Mouse (Mus musculus) adrenal gland, adult 2 months (tissue): Measurements from ENCODE around the gene Zfp423. TPM values are rescaled to one million over a fixed set of nuclear protein-coding genes. Genes with fewer than 3 reads are reported as not detected.

Source experiments
- DNase-seq: peaks from one replicate; pipeline ENCODE4 v3.0.0; 2021
- polyA plus RNA-seq: library from polyadenylated mRNA; depleted of rRNA; stranded (reverse); fragments of >200 nt; gene quantifications from 2 replicates; pipeline ENCODE4 v1.2.3, GENCODE M21; 2012
- total RNA-seq, 2 experiments: library from RNA; stranded (reverse); gene quantifications; 2 replicates each; pipeline ENCODE4 v1.2.3; 2021

The Zfp423 gene
- total and polyA plus RNA-seq, 3 experiments: 17.5 to 28.1 (median 21.4) TPM

- DNase-seq: no peak
Observed at GRCm38 (mm10) chr8:87952298-87952697, 7.1 kb downstream of the Zfp423 start.

- DNase-seq: peak; percentile 22
Observed at GRCm38 (mm10) chr8:87944225-87944934, 15.0 kb downstream of the Zfp423 start.

DNA sequence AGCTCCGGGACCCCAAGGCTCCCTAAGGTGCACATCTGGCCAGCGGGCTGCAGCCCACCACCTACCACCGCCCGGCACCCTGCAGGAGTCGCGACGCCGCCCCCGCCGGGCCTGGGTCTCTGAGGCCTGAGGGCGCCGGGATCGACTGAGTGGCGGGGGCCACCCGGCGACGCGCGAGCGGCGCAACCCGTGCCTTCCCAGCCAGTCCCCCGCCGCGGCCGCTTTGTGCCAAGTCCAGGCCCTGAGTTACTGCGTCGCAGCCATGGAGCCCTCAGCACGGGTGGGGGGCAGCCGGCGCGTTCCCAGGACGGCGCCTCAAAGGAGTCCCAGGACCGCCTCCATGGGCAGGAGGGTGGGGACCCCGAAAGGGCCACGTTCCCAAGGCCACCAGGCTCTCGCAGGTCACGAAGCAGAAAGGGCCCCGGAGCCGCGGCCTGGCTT, 15.7 kb downstream of the Zfp423 start:
- DNase-seq: peak; percentile 62

DNA sequence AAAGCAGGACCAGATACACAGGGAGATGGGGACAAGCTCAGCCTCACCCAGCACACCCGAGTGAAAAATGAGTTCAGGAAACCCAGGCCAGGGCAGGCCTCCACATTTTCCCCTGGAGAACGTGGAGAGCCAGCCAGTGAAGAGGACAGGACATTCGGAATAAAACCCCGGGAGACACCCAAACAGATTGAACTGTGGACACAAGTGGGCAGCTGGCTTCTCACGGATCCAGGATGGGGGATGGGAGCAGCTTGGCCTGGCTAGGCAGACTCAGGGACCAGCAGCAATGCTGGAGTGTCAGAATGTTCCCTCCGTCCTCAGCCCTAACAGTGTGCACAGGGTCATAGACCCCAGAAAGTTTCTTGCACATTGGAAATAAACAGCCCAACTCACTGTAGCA, 18.7 kb downstream of the Zfp423 start:
- DNase-seq: peak; percentile 36

GRCm38 (mm10) chr8:87939308-87939936, 20.0 kb downstream of the Zfp423 start:
- no peak for DNase-seq

- peak; percentile 82 for DNase-seq
Observed at GRCm38 (mm10) chr8:87938351-87939232, 20.8 kb downstream of the Zfp423 start.

- no peak for DNase-seq
Observed at GRCm38 (mm10) chr8:87937211-87937610, 22.2 kb downstream of the Zfp423 start.

DNA sequence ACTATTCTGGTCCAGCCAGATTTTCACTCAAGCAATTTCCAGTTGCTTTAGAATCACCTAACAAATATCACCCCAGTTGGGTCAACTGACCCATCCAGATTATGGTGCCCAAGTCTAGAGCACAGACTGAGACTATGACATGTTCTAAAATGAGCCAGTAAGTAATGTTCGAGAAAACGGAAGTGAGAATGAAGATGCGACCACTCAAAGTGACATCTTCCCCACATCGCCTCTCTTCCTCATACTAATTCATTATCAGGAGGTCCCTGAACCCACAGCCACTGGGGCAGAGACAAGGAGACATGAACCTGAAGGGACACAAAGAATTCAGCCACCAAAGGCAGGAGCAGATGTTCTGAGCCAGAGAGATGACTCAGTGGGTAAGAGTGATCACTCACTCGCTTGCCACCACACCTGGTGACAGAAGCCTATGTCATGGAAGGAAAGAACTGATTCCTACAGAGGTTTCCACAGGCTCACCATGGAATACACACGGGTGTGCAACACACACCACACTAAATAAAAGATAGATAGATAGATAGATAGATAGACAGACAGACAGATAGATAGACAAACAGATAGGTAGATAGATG, 24.2 kb downstream of the Zfp423 start:
- DNase-seq: no peak

- no peak for DNase-seq
Observed at GRCm38 (mm10) chr8:87934175-87934574, 25.2 kb downstream of the Zfp423 start.

DNA sequence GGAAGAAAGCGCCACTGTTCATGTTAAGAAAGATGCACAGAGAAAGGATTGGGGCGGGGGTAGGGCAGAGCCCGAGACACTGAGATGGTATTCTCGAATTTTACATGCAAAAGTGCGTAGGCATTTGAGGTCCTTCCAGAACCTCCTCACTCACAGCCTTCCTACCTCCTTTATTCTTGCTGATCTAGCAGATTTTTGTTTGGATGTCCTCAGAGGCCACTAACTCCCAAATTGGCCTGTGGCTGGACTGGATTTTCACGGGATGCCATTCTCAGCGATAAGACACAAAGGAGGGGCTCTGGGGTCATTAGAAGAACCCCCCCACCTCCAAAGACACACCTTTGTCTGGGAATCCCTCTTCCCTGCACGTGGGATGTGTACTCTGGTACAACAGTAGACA, 25.6 kb downstream of the Zfp423 start:
- no peak for DNase-seq

DNA sequence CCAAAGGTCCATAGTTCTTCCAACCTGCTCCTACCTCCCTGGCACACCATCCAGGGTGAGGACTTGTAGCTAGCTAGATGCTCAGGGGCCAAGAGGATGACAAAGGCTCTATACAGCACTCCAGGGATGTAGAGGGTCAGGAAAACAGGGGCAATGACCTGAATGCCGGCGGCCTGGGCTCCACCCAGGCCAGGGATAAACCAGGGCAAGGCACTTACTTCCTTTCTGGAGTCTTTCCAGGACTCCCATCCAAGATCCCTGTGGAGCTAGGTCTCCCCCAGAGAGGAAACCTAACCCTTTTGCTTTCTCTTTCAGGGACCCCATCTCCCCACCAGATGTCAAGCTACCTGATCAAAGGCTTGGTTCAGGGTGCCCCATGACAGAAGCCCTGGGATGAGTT, 30.5 kb downstream of the Zfp423 start:
- peak; percentile 49 for DNase-seq

DNA sequence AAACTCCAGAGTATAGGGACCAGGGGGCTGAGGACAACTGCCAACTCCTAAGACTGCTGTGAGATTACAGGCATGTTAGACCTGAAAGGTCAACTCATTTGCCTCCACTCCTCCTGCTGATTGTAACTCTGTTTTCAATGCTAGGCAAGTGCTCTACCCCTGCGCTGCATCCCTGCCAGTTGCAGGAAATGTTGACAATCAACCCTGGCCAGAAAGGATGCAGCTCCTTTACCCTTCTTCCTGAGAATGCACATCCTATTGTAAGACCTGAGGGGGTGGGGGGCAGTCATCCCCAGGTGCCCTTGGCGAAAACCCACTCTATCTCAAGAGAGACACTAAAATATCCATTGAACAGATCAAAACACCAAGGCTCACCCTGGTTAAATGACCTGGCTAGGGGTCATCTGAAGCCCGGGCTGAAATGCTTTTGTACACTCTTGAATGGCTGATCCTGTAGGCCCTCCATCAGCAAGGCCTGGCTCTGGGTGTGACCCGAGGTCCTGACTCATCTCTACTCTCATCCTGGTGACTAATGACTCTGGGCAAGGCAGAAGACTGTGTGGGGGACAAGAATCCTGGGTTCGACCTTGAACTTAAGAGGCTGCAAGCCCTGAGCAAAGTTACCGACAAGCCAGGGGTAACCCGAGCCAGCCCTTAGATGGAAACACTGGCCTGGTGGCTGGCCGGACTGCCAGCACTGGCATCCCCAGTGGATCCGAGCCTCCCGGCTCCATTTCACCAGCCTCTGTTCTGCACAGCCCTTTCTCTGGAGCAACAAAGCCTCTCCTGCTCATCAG, 32.2 kb downstream of the Zfp423 start:
- peak; percentile 89 for DNase-seq

DNA sequence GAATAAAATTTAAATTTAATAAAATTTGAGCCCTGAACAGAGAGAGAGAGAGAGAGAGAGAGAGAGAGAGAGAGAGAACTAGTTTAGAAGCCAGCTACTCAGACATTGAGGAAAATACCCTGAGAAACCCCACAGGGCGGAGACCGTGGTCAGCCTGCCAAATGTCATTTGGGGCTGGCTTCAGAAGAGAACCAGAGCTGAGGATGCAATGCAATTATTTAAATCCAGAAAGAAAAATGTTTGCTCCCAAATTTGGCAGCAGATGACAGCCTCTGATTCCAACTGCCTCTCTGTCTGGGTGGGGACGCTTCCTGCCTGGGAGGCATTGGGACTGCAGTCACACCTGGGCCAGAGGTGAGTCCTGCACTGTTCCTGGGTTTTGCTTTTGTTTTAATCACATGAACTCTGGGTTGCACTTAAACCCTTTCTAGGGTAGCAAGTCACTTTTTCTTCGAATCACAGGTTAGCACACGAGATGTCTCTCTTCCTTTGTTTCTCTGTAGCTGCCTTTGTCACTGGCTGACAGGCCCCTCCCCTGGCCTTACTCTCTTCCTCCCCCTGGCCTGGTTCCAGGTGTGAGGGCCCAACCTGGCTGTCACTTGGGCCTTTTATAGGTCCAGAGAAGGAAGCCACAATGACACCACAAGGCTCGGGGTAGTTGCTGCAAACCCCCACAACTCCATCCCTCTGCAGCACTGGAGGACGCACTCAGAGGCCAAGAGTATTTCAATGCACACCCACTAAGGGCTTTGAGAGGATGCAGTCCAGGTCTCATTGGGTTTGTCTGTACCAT, 33.1 kb downstream of the Zfp423 start:
- peak; percentile 36 for DNase-seq

GRCm38 (mm10) chr8:87922936-87923335, 36.5 kb downstream of the Zfp423 start:
- no peak for DNase-seq

GRCm38 (mm10) chr8:87922446-87922845, 36.9 kb downstream of the Zfp423 start:
- DNase-seq: peak; percentile 63

- DNase-seq: peak; percentile 43
Observed at GRCm38 (mm10) chr8:87918004-87918403, 41.4 kb downstream of the Zfp423 start.

- DNase-seq: no peak
Observed at GRCm38 (mm10) chr8:87915763-87916162, 43.6 kb downstream of the Zfp423 start.

- no peak for DNase-seq
Observed at GRCm38 (mm10) chr8:87914247-87914967, 45.0 kb downstream of the Zfp423 start.

DNA sequence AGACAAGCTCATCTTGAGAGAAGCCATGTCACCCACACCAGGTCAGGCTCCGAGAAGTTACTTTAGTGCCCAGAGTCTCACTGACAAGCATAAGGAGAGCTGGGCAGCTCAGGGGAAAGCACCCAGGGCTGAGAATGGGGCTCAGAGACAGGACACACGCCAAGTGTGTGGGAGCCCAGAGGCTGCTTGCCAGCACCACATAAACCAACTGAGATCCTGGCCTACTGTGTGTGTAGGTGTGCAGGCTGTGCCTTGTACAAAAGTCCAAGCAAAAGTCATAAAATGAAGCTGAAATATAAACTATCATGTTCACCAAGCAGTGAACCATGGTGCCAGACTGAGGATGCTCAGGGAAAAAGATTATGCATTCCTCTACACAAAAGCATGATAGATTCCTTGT, 50.5 kb downstream of the Zfp423 start:
- no peak for DNase-seq

- no peak for DNase-seq
Observed at GRCm38 (mm10) chr8:87905404-87905803, 54.0 kb downstream of the Zfp423 start.
